Mouse (Mus musculus): ENCODE data around the gene Tmod2.

The Tmod2 gene

GRCm38 (mm10) chr9:75600166-75600934, 10.8 kb downstream of the Tmod2 start:
- peak in 1 of 2 experiments; percentile 52 for DNase-seq (ENCODE audit: low spot score in 2 of 2)

GRCm38 (mm10) chr9:75599191-75599841, 11.8 kb downstream of the Tmod2 start:
- DNase-seq (ENCODE audit: low spot score in 2 of 2), result peak in 1 of 2 experiments; percentile 68

GRCm38 (mm10) chr9:75597596-75597995, 13.5 kb downstream of the Tmod2 start:
- peak in 1 of 2 experiments; percentile 44 for DNase-seq (ENCODE audit: low spot score in 2 of 2)

- DNase-seq (ENCODE audit: low spot score in 2 of 2), result no peak
Measured at GRCm38 (mm10) chr9:75597036-75597435, 14.1 kb downstream of the Tmod2 start.

- DNase-seq (ENCODE audit: low spot score in 2 of 2), result peak in 1 of 2 experiments; percentile 35
Measured at GRCm38 (mm10) chr9:75593481-75593880, 17.6 kb downstream of the Tmod2 start.

GRCm38 (mm10) chr9:75589850-75590790, 21.0 kb downstream of the Tmod2 start:
- no peak for DNase-seq (ENCODE audit: low spot score in 2 of 2)

GRCm38 (mm10) chr9:75581694-75582350, 29.3 kb downstream of the Tmod2 start:
- DNase-seq (ENCODE audit: low spot score in 2 of 2), result no peak

GRCm38 (mm10) chr9:75579321-75579720, 31.8 kb downstream of the Tmod2 start:
- DNase-seq (ENCODE audit: low spot score in 2 of 2), result no peak

- no peak for DNase-seq (ENCODE audit: low spot score in 2 of 2)
Measured at GRCm38 (mm10) chr9:75571036-75571942, 39.8 kb downstream of the Tmod2 start.

GRCm38 (mm10) chr9:75568399-75568798, 42.7 kb downstream of the Tmod2 start:
- no peak for DNase-seq (ENCODE audit: low spot score in 2 of 2)

GRCm38 (mm10) chr9:75564892-75565291, 46.2 kb downstream of the Tmod2 start:
- no peak for DNase-seq (ENCODE audit: low spot score in 2 of 2)

- no peak for DNase-seq (ENCODE audit: low spot score in 2 of 2)
Measured at GRCm38 (mm10) chr9:75563622-75564021, 47.5 kb downstream of the Tmod2 start.

- no peak for DNase-seq (ENCODE audit: low spot score in 2 of 2)
Measured at GRCm38 (mm10) chr9:75563176-75563575, 47.9 kb downstream of the Tmod2 start.

GRCm38 (mm10) chr9:75561040-75561669, 50.0 kb downstream of the Tmod2 start:
- no peak for DNase-seq (ENCODE audit: low spot score in 2 of 2)

GRCm38 (mm10) chr9:75560353-75560752, 50.8 kb downstream of the Tmod2 start:
- DNase-seq (ENCODE audit: low spot score in 2 of 2), result no peak

- peak; percentile 77 to 96 for DNase-seq (ENCODE audit: low spot score in 2 of 2)
Measured at GRCm38 (mm10) chr9:75559512-75560012, 51.6 kb downstream of the Tmod2 start, which contains the start of gene Tmod3. Tmod3 (minus strand) TSS chr9:75559657.

GRCm38 (mm10) chr9:75558812-75559511, 52.2 kb downstream of the Tmod2 start:
- DNase-seq (ENCODE audit: low spot score in 2 of 2), result no peak

GRCm38 (mm10) chr9:75558360-75558759, 52.8 kb downstream of the Tmod2 start:
- DNase-seq (ENCODE audit: low spot score in 2 of 2), result no peak

GRCm38 (mm10) chr9:75553719-75554118, 57.4 kb downstream of the Tmod2 start:
- DNase-seq (ENCODE audit: low spot score in 2 of 2), result no peak
